Mouse (Mus musculus) gastrocnemius, postnatal 36 days (tissue): ENCODE data around the gene St6gal2. TPM values are rescaled to one million over a fixed set of nuclear protein-coding genes. Genes with fewer than 3 reads are reported as not detected.

Experiments used
- DNase-seq, 2 experiments: peaks; one replicate each; pipeline ENCODE4 v3.0.0; 2022
- intact Hi-C: fragments of 180-260 bp; cut with DNase I; formaldehyde crosslinking; loops from one replicate; pipeline ENCODE4 v1.15.1; 2025
- long read RNA-seq, 2 experiments: library from polyadenylated mRNA; stranded (forward); transcript quantifications; one replicate each; pipeline ENCODE4 v2.0.0; 2021
- total RNA-seq, 2 experiments: library from RNA; stranded (reverse); gene quantifications; 2 replicates each; pipeline ENCODE4 v1.2.3; 2021

St6gal2 gene
- not detected for total RNA-seq
- long read RNA-seq, experiment 1, partial matches to known transcripts = 0 of 4 reads
- long read RNA-seq, experiment 1, other reads (novel, unspliced or antisense) = 4 of 4 reads
- long read RNA-seq, experiment 2 = 0 reads

GRCm38 (mm10) chr17:55445250-55446184, at the start of gene St6gal2:
Gene St6gal2 (plus strand): TSS chr17:55445382.
- intact Hi-C loops = no loop called here
- no peak for DNase-seq

GRCm38 (mm10) chr17:55406043-55406442, 39.1 kb upstream of the St6gal2 start:
- no peak for DNase-seq
- intact Hi-C loops = no loop called here

DNA sequence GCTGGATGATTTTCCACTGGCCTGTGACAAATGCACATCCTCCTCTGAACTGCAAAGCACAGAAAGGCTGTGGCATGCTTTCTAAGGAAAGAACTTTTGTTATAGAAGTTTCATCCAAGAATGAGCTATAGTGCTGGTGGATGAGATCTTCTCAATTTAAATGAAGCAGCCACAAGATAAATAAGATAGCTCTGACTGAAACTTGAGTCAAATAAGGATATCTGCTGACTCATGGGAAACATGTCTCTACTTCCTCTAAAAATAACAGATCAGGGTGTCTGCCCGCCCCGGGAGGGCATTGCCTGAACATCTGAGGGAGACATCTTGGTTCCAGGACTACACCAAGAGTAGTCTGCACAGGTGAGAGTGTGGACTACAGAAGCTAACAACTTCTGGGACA, 28.7 kb upstream of the St6gal2 start:
- intact Hi-C loops = no loop called here
- no peak for DNase-seq

GRCm38 (mm10) chr17:55446185-55446527, 974 bp downstream of the St6gal2 start:
- no peak for DNase-seq
- intact Hi-C loops = no loop called here

DNA sequence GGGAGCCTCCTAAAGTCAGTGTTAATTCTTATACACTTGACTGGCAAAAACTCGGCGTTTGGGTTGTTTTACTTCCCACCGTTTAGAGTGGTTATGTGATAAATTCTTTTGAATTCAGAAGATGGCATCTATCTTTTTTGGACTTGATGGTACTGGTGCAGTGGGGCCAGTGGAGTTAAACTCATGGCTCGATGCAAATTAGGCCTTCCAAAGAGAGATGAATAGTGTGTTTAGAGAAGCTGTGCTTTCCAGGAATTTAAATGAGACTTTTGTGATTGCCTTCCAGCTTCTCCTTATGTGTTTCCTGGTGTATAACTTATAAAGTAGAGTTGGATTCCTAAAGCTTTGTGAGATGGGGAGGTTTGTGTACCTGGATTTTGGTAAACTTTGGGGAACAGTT, 1.5 kb downstream of the St6gal2 start:
- intact Hi-C loops = no loop called here

GRCm38 (mm10) chr17:55450943-55451342, 5.8 kb downstream of the St6gal2 start:
- no peak for DNase-seq
- intact Hi-C loops = no loop called here

More for the DNA sequence above, 1.5 kb downstream of the St6gal2 start:
- DNase-seq = no peak

GRCm38 (mm10) chr17:55454487-55454886, 9.3 kb downstream of the St6gal2 start:
- intact Hi-C loops = no loop called here
- no peak for DNase-seq

DNA sequence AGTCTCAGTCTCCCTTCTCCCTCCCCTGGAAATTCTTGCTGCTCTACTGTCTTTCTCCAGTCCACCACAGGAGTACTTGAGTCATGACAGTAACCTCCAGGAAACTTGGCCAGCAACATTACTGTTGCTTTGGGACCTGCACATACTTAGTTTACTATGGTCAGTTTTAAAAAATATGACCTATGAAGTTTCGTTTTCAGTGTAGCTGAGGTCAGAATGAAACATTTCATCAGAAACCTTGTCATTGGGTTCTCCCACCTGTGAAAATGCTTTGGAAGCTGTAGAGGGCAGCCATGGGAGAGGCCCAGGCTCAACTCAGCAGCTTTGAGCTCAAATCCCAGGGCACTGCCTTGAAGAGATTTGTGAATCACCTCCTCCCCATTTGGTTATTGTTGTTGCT, 15.0 kb downstream of the St6gal2 start:
- DNase-seq = no peak
- intact Hi-C loops = no loop called here

- no peak for DNase-seq
- intact Hi-C loops = no loop called here
Observed at GRCm38 (mm10) chr17:55467579-55467978, 22.4 kb downstream of the St6gal2 start.

- DNase-seq = no peak
- intact Hi-C loops = no loop called here
Observed at GRCm38 (mm10) chr17:55468963-55469362, 23.8 kb downstream of the St6gal2 start.

- intact Hi-C loops = no loop called here
- DNase-seq = no peak
Observed at GRCm38 (mm10) chr17:55475974-55476373, 30.8 kb downstream of the St6gal2 start.

DNA sequence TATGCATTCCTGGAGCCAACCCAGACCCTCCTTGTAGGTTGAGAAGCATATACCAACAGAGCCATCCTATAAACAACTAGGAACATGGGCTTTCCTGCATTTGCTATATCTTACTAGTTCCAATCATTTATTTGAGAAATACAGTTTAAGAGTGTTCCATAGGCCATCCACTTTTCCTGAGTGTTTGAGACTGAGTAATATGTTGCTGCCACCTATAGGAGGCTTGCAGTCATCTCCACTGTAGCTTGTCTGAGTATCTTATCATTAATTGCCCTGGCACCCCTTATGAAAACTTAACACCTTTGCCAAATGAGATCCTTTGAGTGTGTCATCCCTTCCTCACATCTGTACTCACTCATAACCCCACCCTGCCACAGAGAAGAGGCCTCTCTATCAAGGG, 32.2 kb downstream of the St6gal2 start:
- no peak for DNase-seq
- intact Hi-C loops = no loop called here

- no peak for DNase-seq
- intact Hi-C loops = no loop called here
Observed at GRCm38 (mm10) chr17:55479367-55479766, 34.2 kb downstream of the St6gal2 start.

- no peak for DNase-seq
- intact Hi-C loops = no loop called here
Observed at GRCm38 (mm10) chr17:55484108-55484870, 39.1 kb downstream of the St6gal2 start.

GRCm38 (mm10) chr17:55531872-55532271, 86.7 kb downstream of the St6gal2 start:
- no peak for DNase-seq
- intact Hi-C loops = no loop called here

- intact Hi-C loops = no loop called here
Observed at GRCm38 (mm10) chr17:55548476-55548875, 103.3 kb downstream of the St6gal2 start.

GRCm38 (mm10) chr17:55561774-55562173, 116.6 kb downstream of the St6gal2 start:
- intact Hi-C loops = no loop called here
- DNase-seq = no peak

More at GRCm38 (mm10) chr17:55548476-55548875, 103.3 kb downstream of the St6gal2 start:
- no peak for DNase-seq
